Mouse (Mus musculus) neural tube, embryonic 14.5 days (tissue): ENCODE results near the gene Sprr2i. TPM values are rescaled to one million over a fixed set of nuclear protein-coding genes. Genes with fewer than 3 reads are reported as not detected.

Experiments
- ATAC-seq: fragments of 200-750 bp; cut with Nextera tagmentation; 2 replicates; pipeline ENCODE4 v1.8.0; 2017; ENCODE audit warnings: low read depth, mild to moderate bottlenecking, moderate TSS enrichment, moderate library complexity
- H3K27ac ChIP-seq: fragments of 300-500 bp; sonication (generic); 2 replicates; pipeline ENCODE4 v1.5.1; 2014; ENCODE audit warnings: low read depth, mild to moderate bottlenecking, control low read depth, low read length, moderate library complexity, mixed read lengths
- H3K27me3 ChIP-seq: fragments of 300-500 bp; sonication (generic); 2 replicates; pipeline ENCODE4 v1.6.1; 2014; ENCODE audit warnings: low read length; ENCODE audit not compliant: control insufficient read depth, insufficient read depth
- H3K36me3 ChIP-seq: fragments of 300-500 bp; sonication (generic); 2 replicates; pipeline ENCODE4 v1.6.1; 2014; ENCODE audit warnings: low read length, mixed read lengths; ENCODE audit not compliant: control insufficient read depth, insufficient read depth
- H3K4me1 ChIP-seq: fragments of 300-500 bp; sonication (generic); 2 replicates; pipeline ENCODE4 v1.6.1; 2014; ENCODE audit warnings: low read length; ENCODE audit not compliant: control insufficient read depth, insufficient read depth
- H3K4me2 ChIP-seq: fragments of 300-500 bp; sonication (generic); 2 replicates; pipeline ENCODE4 v1.6.1; 2014; ENCODE audit warnings: mild to moderate bottlenecking, low read depth, low read length, control low read depth
- H3K4me3 ChIP-seq: fragments of 300-500 bp; sonication (generic); 2 replicates; pipeline ENCODE4 v1.5.1; 2014; ENCODE audit warnings: low read depth, low read length, control low read depth, mixed read lengths
- H3K9ac ChIP-seq: fragments of 300-500 bp; sonication (generic); replicated peaks from 2 replicates; pipeline ENCODE4 v1.6.1; 2014; ENCODE audit warnings: low read depth, mild to moderate bottlenecking, control low read depth, low read length, mixed read lengths
- H3K9me3 ChIP-seq: fragments of 300-500 bp; sonication (generic); 2 replicates; pipeline ENCODE4 v1.6.1; 2016; ENCODE audit warnings: low read length; ENCODE audit not compliant: control insufficient read depth
- WGBS: fragments of 180-500 bp; shearing (Covaris S2); extraction: QIAGEN DNeasy Blood & Tissue Kit; methylation state at CpG from one replicate; pipeline ENCODE4 v1.1.7; 2014; 5-methylcytosine and 5-hydroxymethylcytosine counted together
- polyA plus RNA-seq: library from polyadenylated mRNA; unstranded; fragments of >200 nt; fragmentation: Nextera tagmentation; extraction: Ambion mirVana; gene quantifications from 2 replicates; pipeline ENCODE4 v1.2.1, GENCODE M21; 2014

The Sprr2i gene
- not detected in 2 replicates for polyA plus RNA-seq

GRCm38 (mm10) chr3:92407691-92408090, at the start of gene Sprr2i:
Gene Sprr2i (plus strand): TSS chr3:92407991.
- Histone ChIP-seq H3K36me3 (no peaks in the 10 kb centered on the region), H3K4me2 (no peak within 1 kb of the TSS), H3K9me3 (no peaks in the 10 kb centered on the region), H3K27me3 (no peaks in the 10 kb centered on the region), H3K4me1 (no peaks in the 10 kb centered on the region), H3K9ac (no peak within 1 kb of the TSS), H3K27ac (no peak within 1 kb of the TSS), H3K4me3 (no peak within 1 kb of the TSS)
- WGBS: 98% methylated on average over 2 of the region's 2 CpGs
- ATAC-seq: no peak

DNA sequence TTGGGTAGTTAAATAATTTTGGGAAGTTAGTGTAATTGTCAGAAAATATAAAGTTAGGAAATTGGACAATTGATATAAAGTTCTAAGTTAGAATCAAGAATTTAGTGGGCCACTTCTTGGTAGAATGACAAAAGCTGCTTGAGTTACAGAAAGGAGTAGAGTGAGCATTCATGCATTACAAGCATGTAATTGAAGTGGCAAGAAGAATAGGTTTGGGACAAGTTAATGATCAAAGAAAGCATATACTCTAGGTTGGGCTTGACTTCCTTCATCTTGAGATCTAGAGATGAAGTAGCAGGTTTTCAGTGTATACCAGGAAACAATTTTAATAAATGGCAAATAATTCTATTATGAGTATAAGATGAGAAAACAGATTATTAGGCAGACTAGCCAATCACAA, 46.2 kb upstream of the Sprr2i start:
- Histone ChIP-seq H3K4me2 (no peak overlapping the region), H3K9ac (no peak overlapping the region), H3K27me3 (no peaks in the 10 kb centered on the region), H3K4me3 (no peak overlapping the region), H3K27ac (no peak overlapping the region), H3K36me3 (no peaks in the 10 kb centered on the region), H3K9me3 (no peaks in the 10 kb centered on the region), H3K4me1 (no peaks in the 10 kb centered on the region)
- ATAC-seq: no peak

GRCm38 (mm10) chr3:92364887-92365286, 42.9 kb upstream of the Sprr2i start, which contains the start of gene Sprr2f:
Gene Sprr2f (plus strand): TSS chr3:92365187.
- no peak for ATAC-seq
- 78% methylated on average over 3 of the region's 3 CpGs for WGBS

GRCm38 (mm10) chr3:92373613-92374012, 34.2 kb upstream of the Sprr2i start:
- WGBS: 82% methylated on average over 2 of the region's 2 CpGs
- H3K9ac ChIP-seq: no peak overlapping the region
- H3K27ac ChIP-seq: no peak overlapping the region
- H3K36me3 ChIP-seq: no peaks in the 10 kb centered on the region
- H3K4me1 ChIP-seq: no peaks in the 10 kb centered on the region
- H3K27me3 ChIP-seq: no peaks in the 10 kb centered on the region
- no peak for ATAC-seq
- no peaks in the 10 kb centered on the region for H3K9me3 ChIP-seq
- H3K4me2 ChIP-seq: no peak overlapping the region
- no peak overlapping the region for H3K4me3 ChIP-seq

More at GRCm38 (mm10) chr3:92364887-92365286, 42.9 kb upstream of the Sprr2i start, which contains the start of gene Sprr2f:
- Histone ChIP-seq H3K27me3 (no peaks in the 10 kb centered on the region), H3K36me3 (no peaks in the 10 kb centered on the region), H3K27ac (no peak within 1 kb of the TSS), H3K4me2 (no peak within 1 kb of the TSS), H3K9me3 (no peaks in the 10 kb centered on the region), H3K4me1 (no peaks in the 10 kb centered on the region), H3K4me3 (no peak within 1 kb of the TSS), H3K9ac (no peak within 1 kb of the TSS)

DNA sequence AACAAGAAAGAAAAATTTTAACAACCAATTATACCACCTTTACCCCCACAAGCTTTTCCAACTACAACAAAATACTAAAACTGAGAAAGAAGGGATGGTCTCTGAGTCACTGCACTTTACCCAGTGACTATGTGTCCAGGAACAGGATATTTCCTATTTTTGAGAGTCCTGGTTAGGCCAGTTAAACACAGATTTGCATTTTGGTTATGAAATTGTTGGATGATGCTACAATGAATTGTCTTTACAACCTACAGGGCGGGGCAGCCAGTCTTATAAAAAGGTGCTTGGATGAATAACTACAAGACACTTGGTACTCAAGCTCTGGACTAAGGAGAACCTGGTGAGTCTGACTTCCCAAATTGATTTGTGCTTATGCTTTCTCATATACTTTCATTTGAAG, 22.4 kb upstream of the Sprr2i start, which contains the start of gene Sprr2h:
TSS of gene Sprr2h (plus strand) at position 301 of the 400 bp plus-strand sequence.
- no peak within 1 kb of the TSS for H3K27ac ChIP-seq
- H3K36me3 ChIP-seq: no peaks in the 10 kb centered on the region
- no peaks in the 10 kb centered on the region for H3K4me1 ChIP-seq
- no peak within 1 kb of the TSS for H3K4me2 ChIP-seq
- no peaks in the 10 kb centered on the region for H3K9me3 ChIP-seq
- no peaks in the 10 kb centered on the region for H3K27me3 ChIP-seq
- ATAC-seq: no peak
- no peak within 1 kb of the TSS for H3K9ac ChIP-seq
- 81% methylated on average over 1 of the region's 1 CpGs for WGBS
- no peak within 1 kb of the TSS for H3K4me3 ChIP-seq

GRCm38 (mm10) chr3:92394301-92394700, 13.5 kb upstream of the Sprr2i start:
- no peak overlapping the region for H3K9ac ChIP-seq
- no peak overlapping the region for H3K4me3 ChIP-seq
- no peaks in the 10 kb centered on the region for H3K9me3 ChIP-seq
- H3K27me3 ChIP-seq: no peaks in the 10 kb centered on the region
- no peaks in the 10 kb centered on the region for H3K36me3 ChIP-seq
- no peak overlapping the region for H3K27ac ChIP-seq
- no peak for ATAC-seq
- H3K4me1 ChIP-seq: no peaks in the 10 kb centered on the region
- 59% methylated on average over 1 of the region's 1 CpGs for WGBS
- H3K4me2 ChIP-seq: no peak overlapping the region

- no peaks in the 10 kb centered on the region for H3K4me1 ChIP-seq
- H3K4me3 ChIP-seq: no peak within 1 kb of the TSS
- no peak within 1 kb of the TSS for H3K27ac ChIP-seq
- no peak for ATAC-seq
- H3K9ac ChIP-seq: no peak within 1 kb of the TSS
- no peaks in the 10 kb centered on the region for H3K9me3 ChIP-seq
- no peak within 1 kb of the TSS for H3K4me2 ChIP-seq
- no peaks in the 10 kb centered on the region for H3K27me3 ChIP-seq
- WGBS: 96% methylated on average over 2 of the region's 2 CpGs
- H3K36me3 ChIP-seq: no peaks in the 10 kb centered on the region
These were observed 10.0 kb downstream of the Sprr2i start, which contains the start of gene Sprr2j-ps for GRCm38 (mm10) chr3:92417782-92418181. Gene Sprr2j-ps (plus strand): TSS chr3:92418082.

DNA sequence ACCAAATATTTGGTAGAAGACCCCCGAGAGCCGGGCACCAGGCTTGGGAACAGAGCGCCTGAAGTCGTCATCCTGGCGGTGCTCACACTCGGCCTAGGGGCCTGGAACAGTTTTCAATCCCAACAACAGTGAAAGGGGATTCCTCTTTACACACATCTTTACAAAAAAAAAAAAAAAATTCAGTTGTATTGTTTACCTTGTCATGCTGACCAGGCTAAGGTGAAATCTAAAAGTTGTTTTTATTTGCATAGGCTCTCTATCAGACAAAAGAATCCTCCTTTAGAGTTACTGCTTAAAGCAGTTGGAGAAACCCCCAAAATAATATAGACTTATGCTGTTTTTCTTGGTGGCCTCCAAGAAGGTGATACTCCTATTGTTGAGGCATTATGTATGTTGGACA, 21.5 kb downstream of the Sprr2i start, which contains the start of gene Gm9774:
TSS of gene Gm9774 (minus strand) at position 101 of the 400 bp plus-strand sequence.
- Histone ChIP-seq H3K4me1 (no peaks in the 10 kb centered on the region), H3K27me3 (no peaks in the 10 kb centered on the region), H3K4me2 (no peak within 1 kb of the TSS), H3K9me3 (no peaks in the 10 kb centered on the region), H3K36me3 (no peaks in the 10 kb centered on the region), H3K27ac (no peak within 1 kb of the TSS), H3K4me3 (no peak within 1 kb of the TSS), H3K9ac (no peak within 1 kb of the TSS)
- ATAC-seq: no peak
- 94% methylated on average over 6 of the region's 6 CpGs for WGBS

GRCm38 (mm10) chr3:92432282-92432681, 24.5 kb downstream of the Sprr2i start, which contains the start of gene Sprr2k:
Gene Sprr2k (plus strand): TSS chr3:92432582.
- H3K4me2 ChIP-seq: no peak within 1 kb of the TSS
- no peak within 1 kb of the TSS for H3K27ac ChIP-seq
- no peaks in the 10 kb centered on the region for H3K36me3 ChIP-seq
- no peak for ATAC-seq
- H3K4me1 ChIP-seq: no peaks in the 10 kb centered on the region
- H3K4me3 ChIP-seq: no peak within 1 kb of the TSS
- H3K9me3 ChIP-seq: no peaks in the 10 kb centered on the region
- no peaks in the 10 kb centered on the region for H3K27me3 ChIP-seq
- 91% methylated on average over 2 of the region's 2 CpGs for WGBS
- no peak within 1 kb of the TSS for H3K9ac ChIP-seq
